Mouse (Mus musculus): ENCODE measurements around the gene Crtc3.
A peak's percentile ranks its signal among the peaks of the same experiment; 100 is the strongest.

The Crtc3 gene

GRCm38 (mm10) chr7:80556166-80556565, 132.5 kb downstream of the Crtc3 start:
- DNase-seq (ENCODE audit: low read depth, low spot score): no peak

- DNase-seq (ENCODE audit: low read depth, low spot score): no peak
Measured at GRCm38 (mm10) chr7:80555146-80555545, 133.5 kb downstream of the Crtc3 start.

GRCm38 (mm10) chr7:80554180-80555021, 134.3 kb downstream of the Crtc3 start:
- DNase-seq (ENCODE audit: low read depth, low spot score): no peak

- DNase-seq (ENCODE audit: low read depth, low spot score): no peak
Measured at GRCm38 (mm10) chr7:80548513-80549260, 140.0 kb downstream of the Crtc3 start.

- DNase-seq (ENCODE audit: low read depth, low spot score): peak; percentile 49
Measured at GRCm38 (mm10) chr7:80542139-80542831, 146.4 kb downstream of the Crtc3 start.

GRCm38 (mm10) chr7:80539581-80539980, 149.1 kb downstream of the Crtc3 start:
- DNase-seq (ENCODE audit: low read depth, low spot score): no peak

All from c-Kit-negative CD71-positive TER-119-positive erythroid progenitor cells, embryonic 14.5 days (primary cell).